Mouse (Mus musculus) thymus, postnatal 10 days (tissue): ENCODE data around the gene Sepsecs.
"Not testable (repeated sequence)": the region's sequence is repeated elsewhere in the genome, so short reads cannot be mapped to it uniquely, and the experiment has no call there.

Experiments used
- DNase-seq, 2 experiments: peaks; one replicate each; pipeline ENCODE4 v3.0.0; 2021; ENCODE audit warnings: low spot score in 2 of 2

The Sepsecs gene

GRCm38 (mm10) chr5:52669426-52670191 is at the start of gene Sepsecs:
TSS of gene Sepsecs (minus strand) at chr5:52669708.
- DNase-seq = peak; percentile 87 to 93

- no peak for DNase-seq
Observed at GRCm38 (mm10) chr5:52716742-52717448, 47.4 kb upstream of the Sepsecs start.

DNA sequence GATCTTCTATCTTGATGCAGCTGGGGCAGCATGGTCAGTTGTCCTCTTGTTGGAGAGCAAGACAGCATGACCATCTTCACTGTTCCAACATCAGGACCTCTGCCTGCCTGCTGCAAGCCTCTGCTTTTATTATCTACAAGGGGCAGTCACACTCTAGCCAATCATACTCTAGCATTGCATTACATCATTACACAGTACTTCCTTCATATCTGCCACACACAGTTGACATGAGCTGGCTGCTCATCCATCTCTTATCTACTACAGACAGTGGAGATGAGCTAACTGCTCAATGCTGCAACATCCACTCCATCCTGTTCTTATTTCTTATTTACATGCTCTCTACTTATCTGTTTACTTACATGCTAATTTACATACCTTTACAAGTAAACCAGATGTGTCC is 43.2 kb upstream of the Sepsecs start:
- DNase-seq = no peak

DNA sequence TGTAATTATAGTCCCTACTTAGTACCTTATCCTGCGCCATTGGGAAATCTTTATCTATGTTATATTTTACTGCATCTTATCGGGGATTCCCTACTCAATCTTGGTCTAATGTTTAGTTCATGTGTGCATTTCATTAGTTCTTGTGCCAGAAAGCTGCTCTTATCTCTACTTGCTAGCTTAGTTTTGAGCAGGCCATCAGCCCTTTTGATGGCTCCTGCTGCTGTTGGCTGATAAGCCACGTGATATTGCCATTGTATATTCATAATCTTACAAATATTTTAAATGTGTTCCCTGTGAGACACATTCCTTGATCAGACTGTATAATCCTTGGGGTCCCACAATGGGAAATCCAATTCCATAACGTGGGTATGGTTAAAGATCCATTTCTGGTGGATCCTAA is 35.1 kb upstream of the Sepsecs start:
- no peak for DNase-seq

GRCm38 (mm10) chr5:52697882-52698440 is 28.5 kb upstream of the Sepsecs start:
- DNase-seq = not testable (repeated sequence)

GRCm38 (mm10) chr5:52697291-52697690 is 27.8 kb upstream of the Sepsecs start:
- DNase-seq = no peak

DNA sequence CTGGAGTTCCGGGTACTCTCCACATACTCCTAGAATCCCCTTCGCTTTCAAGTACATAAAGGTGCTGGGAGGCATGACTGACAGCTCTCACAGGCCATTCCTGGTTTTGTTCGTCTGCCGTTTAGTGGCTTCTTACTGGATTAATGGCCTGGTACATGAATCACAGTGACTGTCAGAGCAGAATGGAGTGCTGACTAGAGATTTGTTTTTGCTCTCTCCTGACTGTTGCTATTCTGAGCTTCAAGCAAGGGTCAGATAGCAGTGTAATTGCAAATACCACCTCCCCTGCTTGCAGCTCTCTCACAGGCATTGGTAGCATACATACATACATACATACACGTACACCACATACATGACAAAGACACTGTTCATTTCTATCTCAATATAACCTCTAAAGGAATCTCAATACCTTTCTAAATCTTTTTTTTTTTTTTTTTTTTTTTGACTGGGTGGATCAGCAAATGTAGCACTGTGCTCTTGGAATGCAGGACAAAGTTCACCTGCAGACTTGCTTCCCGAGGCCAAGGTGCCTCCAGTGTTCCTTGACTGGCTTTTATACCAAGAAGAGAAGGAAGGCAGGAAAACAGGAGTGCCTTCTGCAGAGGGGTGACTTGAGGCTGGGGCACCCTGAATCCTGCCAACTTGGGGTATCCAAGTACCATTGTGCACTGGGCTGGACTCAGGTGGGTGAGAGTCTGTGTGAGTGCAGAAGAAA is 18.4 kb upstream of the Sepsecs start:
- no peak for DNase-seq

DNA sequence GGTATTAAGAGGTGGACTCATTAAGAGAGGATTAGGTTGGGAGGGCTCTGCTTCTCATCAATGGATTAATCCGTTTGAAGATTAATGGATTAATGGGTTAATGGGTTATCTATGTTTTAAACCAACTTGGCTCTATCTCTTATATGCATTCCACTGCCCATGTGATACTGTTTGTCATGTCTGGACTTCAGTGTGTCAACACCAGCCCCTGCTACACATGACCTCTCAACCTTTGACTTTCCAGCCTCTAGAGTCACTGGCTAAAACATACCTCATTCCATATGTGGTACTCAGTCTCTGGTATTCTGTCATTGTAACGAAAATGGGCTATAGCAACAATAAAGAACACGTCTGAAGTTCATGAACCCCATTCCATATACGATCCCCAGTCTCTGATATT is 11.6 kb upstream of the Sepsecs start:
- no peak for DNase-seq

DNA sequence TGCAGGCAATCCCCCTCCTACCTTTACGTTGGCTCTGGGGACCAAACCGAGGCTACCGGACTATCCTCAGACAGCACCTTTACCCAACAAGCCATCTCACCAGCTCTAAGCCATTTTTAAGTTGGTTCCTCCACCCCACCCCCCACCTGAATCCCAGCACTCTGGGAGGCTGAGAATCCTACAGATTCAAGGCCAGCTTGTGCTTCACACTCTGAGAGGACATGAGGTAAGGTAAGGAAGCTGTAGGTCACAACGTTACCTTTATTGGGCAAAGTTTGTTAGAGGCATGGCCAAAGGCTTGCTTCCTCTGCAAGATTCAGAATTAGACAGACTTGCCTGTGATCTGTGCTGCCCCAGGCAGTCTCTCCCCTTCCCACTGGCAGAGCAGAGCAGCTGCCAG is 10.7 kb upstream of the Sepsecs start:
- no peak for DNase-seq

DNA sequence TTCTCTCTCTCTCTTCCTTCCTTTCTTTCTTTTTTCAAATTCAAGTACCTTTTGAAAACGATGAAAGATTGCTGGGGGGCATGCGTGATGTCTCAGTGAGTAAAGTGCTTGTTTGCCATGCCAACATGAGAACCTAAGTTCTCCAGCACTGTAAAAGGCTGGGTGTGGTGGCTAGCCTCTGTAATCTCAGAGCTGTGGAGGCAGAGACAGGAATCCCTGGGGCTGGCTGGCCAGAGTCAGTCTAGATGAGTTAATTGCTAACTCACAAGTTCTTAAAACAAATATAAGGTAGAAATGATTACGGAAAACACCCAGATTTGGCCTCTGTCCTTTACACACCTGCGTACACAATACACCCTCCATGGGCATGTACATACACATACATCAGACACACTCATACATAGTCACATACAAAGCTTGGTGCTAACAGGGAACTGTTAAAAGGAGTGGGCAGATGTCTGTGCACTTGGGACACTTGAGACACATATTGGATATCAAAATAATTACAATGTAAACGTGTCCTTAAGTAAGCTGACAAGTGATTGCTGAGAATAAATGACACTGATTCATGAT is 9.1 kb upstream of the Sepsecs start:
- no peak for DNase-seq

DNA sequence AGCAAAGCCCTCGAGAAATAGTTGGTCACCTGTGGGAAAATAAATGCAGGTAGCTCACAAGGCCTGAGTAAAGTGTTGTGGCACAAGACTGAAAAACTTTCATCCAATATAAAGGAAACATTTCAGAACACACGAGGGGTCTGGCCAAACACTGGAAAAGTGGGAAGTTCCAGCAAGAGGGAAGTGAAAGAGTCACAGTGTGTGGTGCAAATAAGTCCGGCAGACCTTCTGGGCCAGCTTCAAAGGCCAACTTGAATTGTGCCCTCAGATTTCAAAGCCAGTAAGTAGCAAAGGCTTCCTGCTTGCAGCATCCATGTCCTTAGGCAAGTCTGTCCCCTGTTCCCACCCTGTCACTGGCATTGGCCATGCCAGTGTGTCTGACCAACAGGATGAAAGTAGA is 7.6 kb upstream of the Sepsecs start:
- no peak for DNase-seq

DNA sequence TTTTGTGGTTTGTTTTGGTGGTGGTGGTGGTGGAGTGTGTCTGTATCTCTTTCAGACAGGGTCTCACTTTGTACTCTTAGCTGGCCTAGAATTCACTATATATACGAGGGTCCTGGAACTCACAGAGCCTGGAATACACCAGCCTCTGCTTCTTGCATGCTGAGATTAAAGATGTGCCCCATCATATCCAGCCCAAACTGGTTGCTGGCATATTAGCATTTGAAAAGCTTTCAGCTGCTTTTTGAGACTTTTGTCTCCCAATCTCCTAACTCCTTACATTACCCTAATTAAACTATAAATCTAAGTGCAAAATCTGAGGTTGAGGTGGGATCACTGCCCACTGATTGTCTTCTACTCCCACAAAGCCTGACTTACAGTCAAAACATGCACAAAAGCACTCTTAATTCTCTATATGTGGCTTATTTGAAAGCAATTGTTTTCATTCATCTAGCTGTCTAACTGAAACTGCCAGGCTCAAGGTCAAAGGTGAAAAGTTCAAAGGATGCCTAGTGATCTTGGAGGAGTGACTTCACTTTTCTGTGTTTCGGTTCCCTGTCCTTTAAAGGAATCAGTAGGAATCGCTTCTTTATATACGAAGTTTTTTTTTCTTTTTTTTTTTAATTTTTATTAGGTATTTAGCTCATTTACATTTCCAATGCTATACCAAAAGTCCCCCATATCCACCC is 5.0 kb upstream of the Sepsecs start:
- DNase-seq = no peak

DNA sequence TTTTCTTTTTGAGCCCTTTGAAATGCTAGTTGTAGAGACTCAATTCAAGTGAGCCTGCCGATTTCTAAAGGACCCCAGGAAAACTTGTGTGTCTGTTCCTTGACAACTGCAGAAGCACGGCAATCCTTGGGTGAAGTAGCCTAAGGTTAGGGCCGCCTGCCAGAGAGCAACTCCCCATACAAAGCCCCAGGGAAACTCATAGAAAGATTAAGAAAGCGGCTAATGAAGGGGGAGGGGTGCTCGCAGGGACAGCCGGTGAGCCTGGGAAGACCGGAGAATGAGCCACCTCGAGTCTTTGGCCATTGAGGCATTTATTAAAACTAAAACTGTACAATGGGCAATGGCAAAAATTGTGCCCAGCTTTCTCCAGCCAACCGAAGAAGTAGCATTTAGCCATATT is 3.8 kb upstream of the Sepsecs start:
- DNase-seq = no peak

GRCm38 (mm10) chr5:52670745-52671144 is 1.2 kb upstream of the Sepsecs start:
- DNase-seq = no peak

GRCm38 (mm10) chr5:52666766-52667165 is 2.7 kb downstream of the Sepsecs start:
- no peak for DNase-seq

DNA sequence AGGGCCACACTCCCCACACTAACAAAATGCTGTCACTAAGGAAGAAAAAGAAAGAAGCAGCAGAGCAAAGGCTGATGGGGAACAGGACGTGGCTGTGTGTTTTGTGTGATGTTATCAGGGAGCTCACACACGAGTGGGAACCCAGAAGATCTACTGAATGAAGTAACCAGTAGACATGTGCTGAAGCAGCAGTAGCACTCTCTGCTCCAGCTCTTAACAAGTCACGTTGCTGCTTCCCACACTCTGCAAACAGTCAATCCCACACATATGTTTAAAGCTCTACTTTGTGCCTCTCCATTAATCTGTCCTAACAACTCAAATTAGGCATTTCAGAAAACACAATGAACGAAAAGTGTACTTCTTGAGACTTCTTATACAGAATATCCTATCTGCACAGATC is 11.6 kb downstream of the Sepsecs start:
- DNase-seq = no peak

DNA sequence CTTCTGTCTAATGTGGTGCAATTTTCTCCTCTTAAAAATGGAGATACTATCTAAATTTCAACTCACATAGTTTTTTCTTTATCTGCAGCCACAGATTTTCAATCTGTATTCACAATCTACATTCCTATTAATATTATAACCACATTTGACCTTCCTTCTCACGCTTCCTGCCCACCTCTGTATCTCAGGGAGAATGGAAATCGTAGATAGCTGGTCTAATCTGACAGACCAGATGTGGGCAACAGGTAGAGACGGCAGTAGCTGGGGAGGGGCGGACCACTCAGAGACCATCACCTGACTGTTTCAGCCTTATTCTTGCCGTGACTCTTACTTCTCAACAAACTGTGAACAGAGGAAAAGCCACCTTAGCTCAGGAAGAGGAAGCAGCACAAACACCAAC is 12.2 kb downstream of the Sepsecs start:
- no peak for DNase-seq

- DNase-seq = no peak
Observed at GRCm38 (mm10) chr5:52655992-52656391, 13.5 kb downstream of the Sepsecs start.

DNA sequence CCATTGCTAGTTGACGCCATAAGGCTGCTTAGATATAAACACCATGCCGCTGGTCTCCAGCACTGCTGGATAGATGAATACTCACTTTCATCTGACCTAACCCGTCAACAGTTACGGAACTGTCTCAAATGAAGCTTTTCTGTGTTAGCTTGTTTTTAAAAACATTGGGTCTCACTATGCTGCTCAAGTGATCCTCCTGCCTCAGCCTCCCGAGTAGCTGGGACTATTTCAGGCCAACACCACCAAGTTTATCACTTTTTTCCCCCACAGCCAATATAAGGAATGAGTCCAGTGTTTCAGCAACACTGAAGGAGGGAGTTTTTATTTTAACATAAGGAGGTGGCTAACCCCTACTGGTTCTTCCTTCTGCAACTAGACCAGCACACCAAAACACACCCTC is 14.5 kb downstream of the Sepsecs start:
- no peak for DNase-seq

DNA sequence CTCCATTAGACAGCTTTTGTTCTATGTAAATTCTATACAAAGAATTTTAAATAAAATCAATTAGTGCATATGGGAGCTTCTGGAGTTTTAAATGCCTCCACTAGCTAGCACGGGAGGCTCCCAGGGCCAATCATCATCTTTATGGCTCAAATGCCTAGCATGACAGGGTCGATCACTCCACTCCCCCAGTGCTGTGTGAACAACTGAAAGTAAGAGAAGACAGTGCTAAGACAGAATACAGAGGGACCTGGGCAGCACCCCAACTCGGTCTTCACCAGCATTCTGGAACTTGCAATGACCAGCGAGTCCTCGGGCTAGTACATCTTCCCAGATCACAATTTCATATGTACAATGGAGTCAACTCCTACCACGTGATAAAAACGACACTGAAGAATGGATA is 16.9 kb downstream of the Sepsecs start:
- DNase-seq = no peak

- no peak for DNase-seq
Observed at GRCm38 (mm10) chr5:52652086-52652485, 17.4 kb downstream of the Sepsecs start.
